Mouse (Mus musculus) embryonic facial prominence, embryonic 11.5 days (tissue): Measurements from ENCODE around the gene C2cd4d. TPM values are rescaled to one million over a fixed set of nuclear protein-coding genes. Genes with fewer than 3 reads are reported as not detected.
A peak's percentile ranks its signal among the peaks of the same experiment; 100 is the strongest.

ENCODE experiments used
- ATAC-seq: fragments of 200-750 bp; cut with Nextera tagmentation; replicated peaks from 2 replicates; pipeline ENCODE4 v1.8.0; 2017; ENCODE audit warnings: low read depth; ENCODE audit not compliant: insufficient number of reproducible peaks, low FRiP score, low TSS enrichment
- DNase-seq: peaks from one replicate; pipeline ENCODE4 v3.0.0-alpha.2; 2015; ENCODE audit warnings: low spot score
- H3K27ac ChIP-seq: fragments of 300-500 bp; sonication (generic); replicated peaks from 2 replicates; pipeline ENCODE4 v1.5.1; 2014; ENCODE audit warnings: mild to moderate bottlenecking, low read depth, low read length, control low read depth
- H3K27me3 ChIP-seq: fragments of 300-500 bp; sonication (generic); 2 replicates; pipeline ENCODE4 v1.6.1; 2014; ENCODE audit warnings: mild to moderate bottlenecking, low read length, moderate library complexity, mixed read lengths; ENCODE audit not compliant: control insufficient read depth, insufficient read depth
- H3K36me3 ChIP-seq: fragments of 300-500 bp; sonication (generic); replicated peaks from 2 replicates; pipeline ENCODE4 v1.6.1; 2014; ENCODE audit warnings: low read depth, mild to moderate bottlenecking, low read length, moderate library complexity, mixed read lengths; ENCODE audit not compliant: control insufficient read depth, insufficient read depth
- H3K4me1 ChIP-seq: fragments of 300-500 bp; sonication (generic); 2 replicates; pipeline ENCODE4 v1.6.1; 2014; ENCODE audit warnings: low read length, mixed read lengths; ENCODE audit not compliant: control insufficient read depth, insufficient read depth
- H3K4me2 ChIP-seq: fragments of 300-500 bp; sonication (generic); 2 replicates; pipeline ENCODE4 v1.6.1; 2014; ENCODE audit warnings: low read depth, mild to moderate bottlenecking, control low read depth, low read length, moderate library complexity
- H3K4me3 ChIP-seq: fragments of 300-500 bp; sonication (generic); 2 replicates; pipeline ENCODE4 v1.5.1; 2014; ENCODE audit warnings: low read depth, low read length, control low read depth
- H3K9ac ChIP-seq: fragments of 300-500 bp; sonication (generic); replicated peaks from 2 replicates; pipeline ENCODE4 v1.6.1; 2014; ENCODE audit warnings: mild to moderate bottlenecking, control low read depth, low read length
- H3K9me3 ChIP-seq: fragments of 300-500 bp; sonication (generic); replicated peaks from 2 replicates; pipeline ENCODE4 v1.6.1; 2016; ENCODE audit warnings: mild to moderate bottlenecking, low read length, inconsistent platforms, mixed read lengths; ENCODE audit not compliant: control insufficient read depth
- WGBS: fragments of 180-500 bp; shearing (Covaris S2); extraction: QIAGEN DNeasy Blood & Tissue Kit; methylation state at CpG from one replicate; pipeline ENCODE4 v1.1.7; 2014; 5-methylcytosine and 5-hydroxymethylcytosine counted together
- polyA plus RNA-seq: library from polyadenylated mRNA; unstranded; fragments of >200 nt; fragmentation: Nextera tagmentation; extraction: Ambion mirVana; gene quantifications from 2 replicates; pipeline ENCODE4 v1.2.1, GENCODE M21; 2014

C2cd4d gene
- polyA plus RNA-seq, 1 experiment from 2014 or later = 0.88 TPM

- no peaks in the 10 kb centered on the region for H3K9me3 ChIP-seq
- no peak overlapping the region for H3K27ac ChIP-seq
- H3K4me2 ChIP-seq = no peak overlapping the region
- H3K27me3 ChIP-seq = no peaks in the 10 kb centered on the region
- no peak overlapping the region for H3K9ac ChIP-seq
- no peaks in the 10 kb centered on the region for H3K4me1 ChIP-seq
- DNase-seq (no peak), ATAC-seq (no peak)
- 80% methylated on average over 5 of the region's 5 CpGs for WGBS
- H3K36me3 ChIP-seq = no peaks in the 10 kb centered on the region
- H3K4me3 ChIP-seq = no peak overlapping the region
Measured at GRCm38 (mm10) chr3:94391001-94391400, 28.8 kb downstream of the C2cd4d start.

- ATAC-seq = no peak
- Histone ChIP-seq H3K9me3 (no peaks in the 10 kb centered on the region), H3K9ac (no peak overlapping the region), H3K36me3 (no peaks in the 10 kb centered on the region), H3K4me3 (no peak overlapping the region), H3K4me1 (no peaks in the 10 kb centered on the region), H3K27ac (no peak overlapping the region), H3K4me2 (no peak overlapping the region), H3K27me3 (no peaks in the 10 kb centered on the region)
- no peak for DNase-seq
- WGBS = 74% methylated on average over 2 of the region's 2 CpGs
Measured at GRCm38 (mm10) chr3:94392128-94392527, 29.9 kb downstream of the C2cd4d start.

GRCm38 (mm10) chr3:94393049-94393448, 30.8 kb downstream of the C2cd4d start:
- peaks cover 2% of the 10 kb centered on the region for H3K27me3 ChIP-seq
- no peak overlapping the region for H3K9ac ChIP-seq
- H3K4me2 ChIP-seq = no peak overlapping the region
- 68% methylated on average over 4 of the region's 4 CpGs for WGBS
- H3K4me3 ChIP-seq = no peak overlapping the region
- H3K4me1 ChIP-seq = no peaks in the 10 kb centered on the region
- H3K9me3 ChIP-seq = no peaks in the 10 kb centered on the region
- H3K36me3 ChIP-seq = no peaks in the 10 kb centered on the region
- no peak for DNase-seq
- no peak overlapping the region for H3K27ac ChIP-seq
- ATAC-seq = no peak

- Histone ChIP-seq H3K9ac (no peak overlapping the region), H3K9me3 (no peaks in the 10 kb centered on the region), H3K27ac (no peak overlapping the region), H3K4me3 (no peak overlapping the region), H3K36me3 (no peaks in the 10 kb centered on the region), H3K27me3 (peaks cover 4% of the 10 kb centered on the region), H3K4me1 (no peaks in the 10 kb centered on the region), H3K4me2 (no peak overlapping the region)
- ATAC-seq (no peak), DNase-seq (no peak)
- WGBS = 69% methylated on average over 1 of the region's 1 CpGs
Measured at GRCm38 (mm10) chr3:94396336-94396735, 34.1 kb downstream of the C2cd4d start.

GRCm38 (mm10) chr3:94396851-94397250, 34.6 kb downstream of the C2cd4d start:
- 82% methylated on average over 4 of the region's 4 CpGs for WGBS
- H3K36me3 ChIP-seq = no peaks in the 10 kb centered on the region
- DNase-seq (no peak), ATAC-seq (no peak)
- H3K4me1 ChIP-seq = no peaks in the 10 kb centered on the region
- no peak overlapping the region for H3K9ac ChIP-seq
- H3K27me3 ChIP-seq = peaks cover 4% of the 10 kb centered on the region
- H3K27ac ChIP-seq = no peak overlapping the region
- no peaks in the 10 kb centered on the region for H3K9me3 ChIP-seq
- no peak overlapping the region for H3K4me2 ChIP-seq
- H3K4me3 ChIP-seq = no peak overlapping the region

- no peaks in the 10 kb centered on the region for H3K9me3 ChIP-seq
- peak within 1 kb of the TSS; percentile 31 for H3K4me2 ChIP-seq
- peaks cover 4% of the 10 kb centered on the region for H3K27me3 ChIP-seq
- DNase-seq (no peak), ATAC-seq (no peak)
- peak within 1 kb of the TSS; percentile 11; the same call in 1 of the 2 replicates for H3K9ac ChIP-seq
- no peaks in the 10 kb centered on the region for H3K36me3 ChIP-seq
- no peaks in the 10 kb centered on the region for H3K4me1 ChIP-seq
- WGBS = 76% methylated on average over 6 of the region's 6 CpGs
- H3K27ac ChIP-seq = no peak within 1 kb of the TSS
- 0 out of 2 replicates have a peak within 1 kb of the TSS, but pooled peaks have one; percentile 9 for H3K4me3 ChIP-seq
Measured at GRCm38 (mm10) chr3:94398217-94398616, 36.0 kb downstream of the C2cd4d start, which contains the start of gene Lingo4. Lingo4 (plus strand) TSS chr3:94398517.

- H3K9ac ChIP-seq = peak overlapping the region; percentile 11; the same call in 1 of the 2 replicates
- ATAC-seq (peak; percentile 35), DNase-seq (peak; percentile 61)
- H3K9me3 ChIP-seq = no peaks in the 10 kb centered on the region
- no peaks in the 10 kb centered on the region for H3K4me1 ChIP-seq
- under 1% methylated on average over 20 of the region's 20 CpGs for WGBS
- H3K27me3 ChIP-seq = peaks cover 4% of the 10 kb centered on the region
- H3K4me2 ChIP-seq = peak overlapping the region; percentile 31
- H3K4me3 ChIP-seq = 0 out of 2 replicates have a peak overlapping the region, but pooled peaks have one; percentile 9
- H3K36me3 ChIP-seq = no peaks in the 10 kb centered on the region
- no peak overlapping the region for H3K27ac ChIP-seq
Measured at GRCm38 (mm10) chr3:94398943-94399481, 36.8 kb downstream of the C2cd4d start.

GRCm38 (mm10) chr3:94399663-94400310, 37.5 kb downstream of the C2cd4d start:
- no peak; the same call in 1 of the 2 replicates for ATAC-seq
- Histone ChIP-seq H3K4me3 (no peak overlapping the region), H3K4me2 (no peak overlapping the region), H3K27ac (no peak overlapping the region), H3K9ac (no peak overlapping the region), H3K9me3 (no peaks in the 10 kb centered on the region), H3K4me1 (peaks cover 2% of the 10 kb centered on the region; the same call in 1 of the 2 replicates), H3K27me3 (peaks cover 4% of the 10 kb centered on the region), H3K36me3 (no peaks in the 10 kb centered on the region)
- DNase-seq = no peak
- WGBS = 20% methylated on average over 5 of the region's 5 CpGs
